In the genomic region with DNA sequence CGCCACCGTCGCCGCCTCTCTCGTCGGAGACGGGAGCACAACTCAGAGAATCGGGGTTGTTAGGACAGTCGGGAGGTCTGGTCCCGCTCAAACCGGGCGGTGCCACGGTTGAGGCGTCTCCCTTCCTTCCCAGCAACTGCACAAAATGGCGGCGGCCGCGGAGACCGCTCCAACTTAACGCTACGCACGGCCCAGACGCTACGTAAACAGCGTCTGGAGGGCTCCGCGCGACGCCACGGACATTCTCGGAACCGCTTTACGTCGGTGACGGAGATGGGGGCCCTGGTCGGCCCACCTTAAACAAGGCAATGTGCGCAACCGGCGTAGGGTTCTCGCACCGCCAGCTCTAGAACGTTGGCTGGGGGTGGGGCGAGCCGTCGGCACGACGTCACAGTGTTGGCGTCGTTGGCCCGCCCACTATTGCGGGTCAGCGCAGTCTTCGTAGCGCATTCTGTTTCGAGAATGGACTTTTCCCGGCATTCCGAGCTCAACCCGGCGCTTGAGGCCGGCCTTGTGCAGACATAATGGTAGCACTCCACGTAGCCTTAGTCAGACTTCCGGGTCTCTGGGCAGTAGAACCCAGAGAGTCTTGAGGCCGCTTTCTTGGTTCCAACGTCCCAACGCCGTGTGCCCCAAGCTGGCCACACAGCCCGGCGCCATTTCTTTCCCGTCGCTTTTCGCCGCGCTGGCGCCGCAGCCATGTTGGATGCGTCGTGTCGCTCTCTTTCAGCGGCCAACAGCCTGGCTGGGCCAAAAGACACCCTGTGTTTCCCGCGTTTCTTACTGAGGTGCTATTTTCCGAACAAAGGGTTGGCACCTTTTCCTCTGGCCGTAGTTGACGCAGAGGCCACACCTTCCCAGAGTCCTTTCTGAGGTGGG, we compare ENCODE assay signal across 8 mouse cellular contexts. TPM values are rescaled to one million over a fixed set of nuclear protein-coding genes. Genes with fewer than 3 reads are reported as not detected.
DNase-seq lines count a peak whose midpoint lies in the region; ATAC-seq lines count a peak whose summit lies in the region.

A gene (minus strand): TSS at position 332 of the 879 bp plus-strand sequence.

- peak within 1 kb of the TSS; percentile 80 for H3K4me2 ChIP-seq in heart, embryonic 13.5 days
- peak within 1 kb of the TSS; percentile 76 for H3K4me2 ChIP-seq in liver, embryonic 12.5 days
- H3K4me2 ChIP-seq in stomach, embryonic 15.5 days: peak within 1 kb of the TSS; percentile 69

- peaks cover 31% of the 10 kb centered on the region for H3K4me1 ChIP-seq in heart, embryonic 13.5 days
- peaks cover 28% of the 10 kb centered on the region for H3K4me1 ChIP-seq in liver, embryonic 12.5 days
- H3K4me1 ChIP-seq in stomach, embryonic 15.5 days: peaks cover 9% of the 10 kb centered on the region; the same call in 1 of the 2 replicates

- no peaks in the 10 kb centered on the region for H3K9me3 ChIP-seq in heart, embryonic 13.5 days
- no peaks in the 10 kb centered on the region for H3K9me3 ChIP-seq in liver, embryonic 12.5 days (replicated peaks)
- H3K9me3 ChIP-seq in stomach, embryonic 15.5 days: no peaks in the 10 kb centered on the region

- peak; percentile 97 for DNase-seq in CD4-positive helper T cell, adult 2 months (ENCODE audit: low read depth, low spot score)
- DNase-seq in brain, embryonic 18.5 days (ENCODE audit: low read depth, low spot score): peak; percentile 97
- peak; percentile 99 for DNase-seq in kidney, postnatal 10 days
- DNase-seq in natural killer cell, adult 2 months (ENCODE audit: low spot score in 2 of 2): peak; percentile 97 to 98

- H3K36me3 ChIP-seq in heart, embryonic 13.5 days: peaks cover 31% of the 10 kb centered on the region
- H3K36me3 ChIP-seq in liver, embryonic 12.5 days: peaks cover 33% of the 10 kb centered on the region
- H3K36me3 ChIP-seq in stomach, embryonic 15.5 days: peaks cover 20% of the 10 kb centered on the region

- ATAC-seq in erythroid progenitor cell, adult 5-6 weeks (replicated peaks; ENCODE audit: low FRiP score, poor library complexity, severe bottlenecking): peak; percentile 91
- peak; percentile 96 for ATAC-seq in heart, embryonic 13.5 days (ENCODE audit: extremely low read depth, insufficient number of reproducible peaks, low FRiP score, low TSS enrichment)
- peak; percentile 93 for ATAC-seq in liver, embryonic 12.5 days
- ATAC-seq in stomach, embryonic 15.5 days (ENCODE audit: insufficient read depth, low FRiP score, low read depth): peak; percentile 97

- H3K4me3 ChIP-seq in heart, embryonic 13.5 days: peak within 1 kb of the TSS; percentile 78
- peak within 1 kb of the TSS; percentile 74 for H3K4me3 ChIP-seq in liver, embryonic 12.5 days
- peak within 1 kb of the TSS; percentile 69 for H3K4me3 ChIP-seq in stomach, embryonic 15.5 days (replicated peaks)

- WGBS in heart, embryonic 13.5 days: 2% methylated on average over 84 of the region's 84 CpGs
- 2% methylated on average over 84 of the region's 84 CpGs for WGBS in liver, embryonic 12.5 days (ENCODE audit: insufficient replicate concordance)
- 2% methylated on average over 84 of the region's 84 CpGs for WGBS in stomach, embryonic 15.5 days

- peaks cover 19% of the 10 kb centered on the region for H3K27me3 ChIP-seq in heart, embryonic 13.5 days (replicated peaks)
- peaks cover 28% of the 10 kb centered on the region for H3K27me3 ChIP-seq in liver, embryonic 12.5 days (replicated peaks)
- H3K27me3 ChIP-seq in stomach, embryonic 15.5 days (replicated peaks): no peaks in the 10 kb centered on the region

- H3K27ac ChIP-seq in heart, embryonic 13.5 days (replicated peaks): peak within 1 kb of the TSS; percentile 99
- peak within 1 kb of the TSS; percentile 94 for H3K27ac ChIP-seq in liver, embryonic 12.5 days
- H3K27ac ChIP-seq in stomach, embryonic 15.5 days: peak within 1 kb of the TSS; percentile 97

- H3K9ac ChIP-seq in heart, embryonic 13.5 days: peak within 1 kb of the TSS; percentile 98
- peak within 1 kb of the TSS; percentile 93 for H3K9ac ChIP-seq in liver, embryonic 12.5 days
- peak within 1 kb of the TSS; percentile 91 for H3K9ac ChIP-seq in stomach, embryonic 15.5 days

RNA-seq across cellular contexts. Expression of the gene that starts here (rescaled TPM):
- total RNA-seq in erythroid progenitor cell, adult 5-6 weeks (2015; ENCODE audit: low replicate concordance): 117 and 144 TPM in 2 replicates
- 145 and 216 TPM in 2 replicates for total RNA-seq in erythroid progenitor cell, adult 5-6 weeks (2017; ENCODE audit: low replicate concordance)
- polyA plus RNA-seq in heart, embryonic 13.5 days (2015; fragmentation: Nextera tagmentation; extraction: Ambion mirVana): 26.9 and 28.8 TPM in 2 replicates
- polyA plus RNA-seq in liver, embryonic 12.5 days (2016; fragmentation: Nextera tagmentation; extraction: Ambion mirVana): 18.6 and 19.9 TPM in 2 replicates
- 48.5 and 51.4 TPM in 2 replicates for polyA plus RNA-seq in stomach, embryonic 15.5 days (2015; fragmentation: Nextera tagmentation; extraction: Ambion mirVana)

Comparison
In these comparisons a context has a peak if more than half of its experiments do, and no peak if none do; other contexts are left out.
1. Peak in every context shown above with its lines: DNase-seq, ATAC-seq, H3K4me3 ChIP-seq and H3K27ac ChIP-seq.